Mouse (Mus musculus): ENCODE measurements around the gene Myh9. TPM values are rescaled to one million over a fixed set of nuclear protein-coding genes. Genes with fewer than 3 reads are reported as not detected.
"Not testable (repeated sequence)": the region's sequence is repeated elsewhere in the genome, so short reads cannot be mapped to it uniquely, and the experiment has no call there.

The Myh9 gene
- total RNA-seq, 2 experiments from 2014 or later = 122 to 124 TPM

DNA sequence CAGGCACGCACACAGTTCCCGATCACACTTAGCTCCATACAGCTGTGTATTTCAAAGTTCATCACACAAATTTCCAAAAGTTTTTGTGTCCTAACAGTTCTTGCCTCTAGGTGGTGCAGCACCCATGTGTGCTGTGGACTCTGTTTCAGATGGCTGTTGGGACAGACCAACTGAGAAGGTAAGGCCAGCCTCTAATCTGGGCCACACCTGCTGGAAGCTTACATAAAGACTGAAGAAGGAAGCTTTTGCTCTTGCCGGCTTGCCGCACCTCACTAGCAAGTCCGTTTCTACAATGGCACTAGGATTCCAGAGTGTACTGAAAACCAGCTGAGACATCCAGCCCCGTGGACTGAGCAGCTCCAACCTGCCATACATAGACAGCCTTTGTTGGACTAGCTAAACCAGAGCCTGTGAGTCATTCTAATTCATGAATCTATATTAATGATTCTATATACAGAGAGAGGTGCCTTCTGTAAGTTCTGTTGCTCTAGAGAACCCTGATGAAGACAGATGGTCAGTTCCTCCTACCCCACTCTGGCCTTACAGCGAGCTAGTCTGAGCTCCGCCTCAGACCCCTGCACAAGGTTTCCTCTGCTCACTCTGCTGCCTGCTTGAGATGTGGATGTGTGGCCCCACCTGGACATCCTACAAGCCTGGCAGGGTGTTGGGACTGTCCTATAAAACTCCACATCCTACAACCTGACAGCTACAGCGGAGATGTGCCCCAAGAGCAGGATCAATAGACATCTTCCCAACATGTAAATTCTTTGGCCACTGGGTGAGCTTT is 101.3 kb downstream of the Myh9 start:
- intact Hi-C loops (cut with DNase I) = no loop called here
- no peak for DNase-seq (ENCODE audit: low spot score)

DNA sequence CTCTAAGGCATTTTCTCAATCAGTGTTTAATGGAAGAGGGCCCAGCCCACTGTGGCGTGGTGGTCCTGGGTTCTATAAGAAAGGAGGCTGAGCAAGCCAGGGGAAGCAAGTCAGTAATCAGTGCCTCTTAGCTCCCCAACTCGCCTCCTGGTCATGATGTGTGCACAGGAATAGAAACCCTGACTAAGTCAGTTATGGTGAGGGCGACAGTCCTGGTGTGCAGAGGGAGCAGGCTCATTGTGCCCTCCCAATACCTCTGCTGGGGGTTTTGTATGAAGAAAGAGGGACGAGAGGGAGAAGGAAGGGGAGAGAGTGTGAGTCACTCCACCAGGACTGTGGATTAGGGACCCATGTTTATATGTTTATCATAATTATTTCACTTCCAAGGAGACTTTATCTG is 108.1 kb downstream of the Myh9 start:
- DNase-seq (ENCODE audit: low spot score); intact Hi-C loops (cut with DNase I): not testable (repeated sequence)

DNA sequence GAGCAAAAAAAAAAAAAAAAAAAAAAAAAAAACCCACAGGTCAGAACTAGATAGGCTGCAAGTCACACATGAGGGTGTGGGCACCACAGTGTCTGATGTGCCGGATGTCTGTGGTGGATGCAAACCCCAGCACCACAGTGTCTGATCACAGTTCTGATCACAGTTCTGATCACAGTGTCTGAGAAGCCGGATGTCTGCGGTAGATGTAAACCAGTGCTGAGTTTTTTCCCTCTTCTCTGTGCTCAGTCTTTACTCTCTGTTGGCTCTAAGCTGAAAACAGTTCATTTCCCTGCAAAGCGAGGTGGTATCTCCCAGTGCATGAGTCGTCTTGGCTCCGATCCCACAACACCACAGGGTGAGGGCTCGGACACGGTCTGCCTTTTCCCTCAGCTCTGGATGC is 108.6 kb downstream of the Myh9 start:
- DNase-seq (ENCODE audit: low spot score); intact Hi-C loops (cut with DNase I): not testable (repeated sequence)

DNA sequence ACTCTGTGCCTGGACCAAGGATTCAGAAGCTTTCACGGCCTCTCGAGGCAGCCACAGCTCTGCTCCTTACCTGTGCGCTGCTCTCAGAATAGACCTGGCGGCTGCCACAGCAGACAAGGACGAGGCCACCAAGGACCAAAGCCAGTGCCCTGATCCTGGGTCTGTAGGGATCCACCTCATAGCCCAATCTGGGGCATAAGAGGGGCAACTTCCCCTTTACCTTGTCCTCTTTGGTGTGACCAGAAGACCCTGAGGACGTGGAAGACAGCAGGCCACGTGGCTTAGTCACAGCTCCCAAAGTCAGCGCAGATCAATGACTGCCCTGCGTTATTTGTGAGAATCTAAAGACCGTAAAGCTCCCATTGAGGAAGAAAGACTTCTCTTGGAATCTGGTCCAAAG is 109.1 kb downstream of the Myh9 start:
- DNase-seq (ENCODE audit: low spot score); intact Hi-C loops (cut with DNase I): not testable (repeated sequence)

DNA sequence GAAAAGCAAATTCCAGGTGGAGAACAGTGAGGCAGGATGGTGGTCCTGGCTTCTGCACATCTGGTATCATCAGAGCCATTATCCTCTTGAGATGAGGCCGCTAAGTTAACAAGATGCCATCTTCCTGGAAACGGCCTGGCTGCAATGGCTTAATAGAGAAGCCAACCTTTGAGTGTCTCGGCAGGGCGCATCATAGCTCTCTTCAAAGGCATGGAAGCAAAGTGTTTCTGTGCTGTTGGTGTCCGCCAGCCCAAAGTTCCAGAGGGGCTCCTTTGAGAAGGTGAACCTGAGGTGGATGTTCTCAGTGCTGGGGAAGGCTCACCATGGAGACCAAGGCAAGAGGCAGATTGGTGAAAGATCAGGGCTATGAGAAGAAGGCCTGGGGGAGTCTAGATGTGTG is 110.4 kb downstream of the Myh9 start:
- intact Hi-C loops (cut with DNase I) = no loop called here
- DNase-seq (ENCODE audit: low spot score) = no peak

DNA sequence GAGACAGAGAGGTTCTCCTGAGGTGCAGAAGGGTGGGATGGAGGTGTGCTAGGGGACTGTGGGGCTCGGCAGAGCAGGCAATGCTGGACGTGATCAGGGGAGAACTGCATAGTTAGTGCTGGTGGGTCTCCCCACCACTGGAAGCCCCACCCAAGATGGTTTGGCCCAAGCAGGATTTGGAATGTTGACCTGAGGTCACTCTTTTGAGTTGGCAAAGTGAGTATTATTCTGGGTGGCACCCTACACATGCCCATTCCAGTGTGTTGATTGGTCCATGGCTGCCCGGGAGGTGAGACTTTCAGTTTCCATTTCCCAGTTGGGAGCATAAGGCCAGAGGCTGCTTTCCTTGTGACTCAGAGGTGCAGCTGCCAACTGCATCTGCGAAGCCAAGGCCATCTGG is 113.2 kb downstream of the Myh9 start, which contains the start of gene Apol9b:
Apol9b (plus strand) TSS at position 301 of the 400 bp plus-strand sequence.
- intact Hi-C loops (cut with DNase I) = loop anchor here (5.0 kb wide), 1 partner anchor 321 kb away; no protein-coding TSS in a partner anchor
- DNase-seq (ENCODE audit: low spot score) = not testable (repeated sequence)

DNA sequence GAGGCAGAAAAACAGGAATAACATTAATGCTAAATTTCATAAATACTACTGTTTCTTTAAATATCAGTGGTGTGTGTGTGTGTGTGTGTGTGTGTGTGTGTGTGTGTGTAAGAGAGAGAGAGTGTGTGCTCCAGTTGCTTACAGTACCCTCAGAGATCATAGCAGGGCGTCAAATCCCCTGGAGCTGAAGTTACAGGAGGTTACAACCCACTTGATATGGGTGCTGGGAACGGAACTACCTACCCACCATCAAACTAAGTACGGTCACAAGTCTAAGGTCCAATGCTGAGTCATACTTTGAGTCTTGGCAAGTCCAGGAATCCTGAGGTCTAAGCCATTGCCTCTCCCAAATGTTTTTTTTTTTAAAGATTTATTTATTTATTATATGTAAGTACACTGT is 114.2 kb downstream of the Myh9 start:
- not testable (repeated sequence) for DNase-seq (ENCODE audit: low spot score)
- intact Hi-C loops (cut with DNase I) = loop anchor here (5.0 kb wide), 1 partner anchor 320 kb away; no protein-coding TSS in a partner anchor

DNA sequence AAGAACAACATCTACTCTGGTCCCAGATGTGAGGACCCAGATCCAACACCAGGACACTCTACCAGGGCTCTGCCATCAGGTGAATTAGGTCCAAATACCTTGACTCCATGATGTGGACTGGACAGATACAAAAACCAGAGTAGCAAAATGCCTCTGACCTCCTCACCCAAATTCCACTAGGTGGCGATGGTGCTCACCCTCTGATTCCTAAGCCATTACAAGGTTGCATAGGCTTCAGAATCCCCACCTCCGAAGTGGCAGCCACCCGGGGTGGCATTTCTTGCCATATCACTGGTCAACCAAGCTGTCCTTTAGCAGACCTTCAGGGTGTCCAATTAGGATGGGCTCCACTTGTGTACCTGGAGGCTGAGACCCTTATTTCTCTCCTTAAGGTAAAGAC is 114.8 kb downstream of the Myh9 start:
- not testable (repeated sequence) for DNase-seq (ENCODE audit: low spot score)
- intact Hi-C loops (cut with DNase I) = loop anchor here (5.0 kb wide), 1 partner anchor 320 kb away; no protein-coding TSS in a partner anchor

DNA sequence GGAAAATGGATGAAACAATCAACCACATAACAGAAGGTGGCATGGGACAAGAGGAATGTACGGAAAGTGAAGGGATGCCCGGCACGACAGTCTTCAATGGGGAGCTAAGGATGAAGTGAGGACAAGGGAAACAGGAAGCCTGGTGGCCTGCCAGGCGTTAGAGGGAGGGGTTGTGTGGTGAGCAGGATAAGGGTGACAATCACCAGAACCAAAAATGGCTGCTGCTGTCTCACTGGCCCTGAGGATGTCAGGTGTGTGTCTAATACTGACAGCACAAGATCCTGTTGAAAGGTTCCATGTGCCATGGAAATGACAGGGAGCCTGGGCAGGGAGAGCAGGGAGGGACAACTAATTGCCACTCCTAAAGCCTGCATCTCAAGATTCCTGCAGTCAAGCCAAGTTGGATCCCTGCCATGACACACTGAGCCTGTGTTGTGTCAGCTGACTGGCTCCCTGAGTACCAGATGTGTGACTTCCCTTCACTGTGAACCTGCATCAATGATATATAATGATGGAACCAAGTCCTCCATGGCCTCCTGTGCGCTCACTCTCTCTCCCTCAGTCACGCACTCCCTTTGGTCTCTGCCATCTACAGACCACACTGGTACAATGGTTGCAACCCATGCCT is 116.5 kb downstream of the Myh9 start:
- not testable (repeated sequence) for DNase-seq (ENCODE audit: low spot score)
- intact Hi-C loops (cut with DNase I) = loop anchor here (5.0 kb wide), 1 partner anchor 318 kb away; no protein-coding TSS in a partner anchor

DNA sequence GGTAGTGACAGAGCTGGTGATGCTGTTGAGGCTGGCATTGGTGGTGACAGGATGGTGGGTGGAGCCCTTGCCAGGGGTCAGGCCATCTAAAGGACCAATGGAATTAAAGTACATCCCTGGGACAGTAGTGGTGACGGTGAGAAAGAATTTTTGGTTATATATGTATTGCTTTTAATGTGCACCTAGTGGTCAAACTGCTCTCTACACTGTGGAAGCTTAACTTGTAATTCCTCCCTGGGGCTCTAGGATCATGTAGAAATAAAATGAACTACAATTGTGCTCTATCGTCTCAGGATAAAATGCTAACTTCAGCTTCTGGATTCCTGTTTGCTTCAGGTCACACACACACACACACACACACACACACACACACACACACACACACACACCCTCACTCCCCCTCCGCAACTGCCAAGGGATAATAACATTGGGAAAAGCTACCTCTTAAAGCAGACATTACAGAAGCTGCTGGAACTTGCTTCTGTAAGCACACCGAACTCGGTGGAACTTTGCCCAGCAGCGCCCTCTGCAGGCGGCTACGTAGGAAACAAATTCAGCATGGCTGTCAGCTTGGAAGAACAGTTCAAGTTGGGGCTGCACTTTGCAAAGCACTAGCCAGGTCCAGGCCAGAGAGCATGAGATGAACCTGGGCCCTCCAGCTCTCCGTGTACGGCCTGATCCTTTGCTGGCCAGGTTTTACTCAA is 117.6 kb downstream of the Myh9 start:
- intact Hi-C loops (cut with DNase I); DNase-seq (ENCODE audit: low spot score): not testable (repeated sequence)

DNA sequence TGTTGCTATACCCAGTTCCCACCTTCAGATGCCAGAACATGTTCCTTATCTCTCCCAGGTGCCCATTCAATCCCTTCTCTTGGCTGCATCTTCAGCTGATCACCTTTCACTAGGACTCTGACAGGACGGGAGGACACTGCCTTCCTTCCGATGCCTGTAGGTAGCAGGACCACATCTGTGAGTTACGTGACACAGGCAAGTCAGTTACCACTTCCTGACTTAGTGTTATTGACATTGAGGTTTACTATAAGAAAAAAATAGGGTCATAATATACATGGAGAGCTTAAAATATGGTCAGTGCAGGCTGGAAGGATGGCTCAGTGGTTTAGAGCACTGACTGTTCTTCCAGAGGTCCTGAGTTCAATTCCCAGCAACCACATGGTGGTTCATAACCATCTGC is 120.5 kb downstream of the Myh9 start:
- DNase-seq (ENCODE audit: low spot score); intact Hi-C loops (cut with DNase I): not testable (repeated sequence)

DNA sequence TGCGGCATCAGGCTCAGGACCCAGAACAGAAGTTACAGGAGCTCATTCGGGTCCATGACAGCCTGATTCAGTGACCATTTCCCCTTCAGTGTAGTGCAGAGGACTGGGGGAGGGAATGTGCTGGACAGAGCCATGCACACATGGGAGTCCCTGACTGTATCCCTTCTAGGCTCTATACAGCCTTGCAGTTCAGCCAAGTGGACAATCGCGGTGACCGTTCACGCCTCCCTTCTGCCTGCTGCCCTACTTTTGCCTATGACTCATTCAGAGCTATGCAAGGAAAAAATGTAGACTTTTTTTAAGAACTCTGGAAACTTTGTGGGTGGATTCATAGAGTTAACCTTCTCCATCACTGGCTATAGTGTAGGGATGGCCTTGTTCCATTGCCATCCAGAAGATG is 123.7 kb downstream of the Myh9 start:
- not testable (repeated sequence) for DNase-seq (ENCODE audit: low spot score)
- intact Hi-C loops (cut with DNase I) = loop anchor here (5.0 kb wide), 1 partner anchor 296 kb away; no protein-coding TSS in a partner anchor

Other genes starting within 250 kb of the Myh9 start
- gene Apol10b, start 246.1 kb downstream of the Myh9 start, total RNA-seq (2021) = 1 to 10 TPM in 1 of 2 experiments, under 1 TPM in 1; 0.89 to 1.5 TPM
- gene Gm36245, start 242.9 kb downstream of the Myh9 start, total RNA-seq (2021) = not detected
- 1 to 10 TPM; 1.4 to 3.7 TPM for gene Apol11b, start 198.9 kb downstream of the Myh9 start, total RNA-seq (2021)
- not detected for gene Apol7e, start 143.3 kb downstream of the Myh9 start, total RNA-seq (2021)
- gene Apol9b, start 113.1 kb downstream of the Myh9 start, total RNA-seq (2021) = not detected
- not detected for gene Apol8, start 85.2 kb downstream of the Myh9 start, total RNA-seq (2021)
- 100 to 1,000 TPM; 278 to 282 TPM for gene Txn2, start 86.8 kb upstream of the Myh9 start, total RNA-seq (2021)
- gene Foxred2, start 114.5 kb upstream of the Myh9 start, total RNA-seq (2021) = under 1 TPM; 0.34 to 0.42 TPM
- gene Eif3d, start 128.6 kb upstream of the Myh9 start, total RNA-seq (2021) = 10 to 100 TPM; 69.3 to 69.5 TPM

All from heart, postnatal 25 days (tissue).